Mouse (Mus musculus): ENCODE measurements around the gene Mxra7.

Mxra7 gene

GRCm38 (mm10) chr11:116775407-116775806 is 52.4 kb downstream of the Mxra7 start, which contains the start of gene St6galnac1:
St6galnac1 (minus strand) TSS chr11:116775507.
- no peak for DNase-seq (ENCODE audit: low read depth)

- DNase-seq (ENCODE audit: low read depth) = no peak
Observed at GRCm38 (mm10) chr11:116773205-116773604, 54.6 kb downstream of the Mxra7 start.

- DNase-seq (ENCODE audit: low read depth) = no peak
Observed at GRCm38 (mm10) chr11:116769873-116770272, 58.0 kb downstream of the Mxra7 start.

GRCm38 (mm10) chr11:116764946-116765345 is 62.9 kb downstream of the Mxra7 start:
- no peak for DNase-seq (ENCODE audit: low read depth)

DNA sequence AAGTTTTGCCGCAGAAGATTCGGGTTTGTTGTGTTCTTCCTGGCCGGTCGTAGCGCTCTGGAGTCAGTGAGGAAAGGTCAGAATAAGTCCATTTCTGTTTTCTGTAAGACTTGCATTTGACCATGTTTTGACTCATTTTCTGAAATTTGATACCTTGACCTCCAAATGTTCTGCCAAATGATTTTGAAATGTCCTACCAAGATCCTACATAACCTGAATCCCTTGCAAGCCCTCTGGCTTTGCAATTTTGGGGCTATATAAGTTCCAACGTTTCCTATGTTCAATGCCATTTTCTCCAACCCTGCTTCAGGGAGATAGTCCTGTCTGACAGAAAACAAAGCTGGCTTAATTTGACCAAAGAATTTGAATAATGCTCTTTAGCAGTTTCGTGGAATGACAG is 63.5 kb downstream of the Mxra7 start:
- no peak for DNase-seq (ENCODE audit: low read depth)

- DNase-seq (ENCODE audit: low read depth) = no peak
Observed at GRCm38 (mm10) chr11:116755191-116755590, 72.7 kb downstream of the Mxra7 start.

DNA sequence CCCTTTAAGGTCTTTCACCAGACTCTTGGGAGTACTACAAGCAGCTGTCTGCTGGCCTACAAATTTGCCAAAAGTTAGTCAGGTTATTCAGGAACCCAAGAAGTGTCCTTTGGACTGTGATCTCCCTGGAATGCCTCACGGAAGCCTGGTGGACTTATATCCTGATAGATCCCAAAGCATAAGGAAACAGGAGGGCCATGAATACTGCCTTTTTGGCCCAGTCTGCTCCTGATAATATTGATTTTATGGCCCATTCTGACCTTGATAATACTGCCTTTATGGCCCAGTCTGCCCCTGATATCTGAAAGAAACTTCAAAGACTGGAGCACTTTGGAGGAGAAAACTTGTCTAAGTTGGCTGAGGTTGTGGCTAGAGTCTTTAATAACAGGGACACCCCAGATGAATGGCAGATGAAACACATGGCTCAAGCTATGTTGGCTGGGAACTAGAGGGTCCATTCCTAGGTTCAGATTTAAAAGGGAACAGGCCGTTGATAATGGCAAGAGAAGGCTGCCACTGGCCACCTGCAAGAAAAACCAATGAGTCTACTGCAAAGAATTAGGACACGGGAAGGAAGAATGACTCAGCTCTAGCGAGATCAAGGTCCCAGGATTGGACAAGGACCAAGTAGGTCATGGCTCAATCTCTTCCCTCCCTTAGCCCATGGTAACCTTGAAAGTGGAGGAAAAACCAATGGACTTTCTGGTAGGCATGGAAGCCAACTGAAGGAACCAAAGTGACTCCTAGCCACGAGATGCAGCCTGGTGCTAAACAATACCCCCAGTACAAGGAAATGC is 74.0 kb downstream of the Mxra7 start:
- peak; percentile 69 for DNase-seq (ENCODE audit: low read depth)
